Mouse (Mus musculus) heart, embryonic 11.5 days (tissue): ENCODE results near the gene Ogn. TPM values are rescaled to one million over a fixed set of nuclear protein-coding genes. Genes with fewer than 3 reads are reported as not detected.

Experiments
- ATAC-seq: fragments of 200-750 bp; cut with Nextera tagmentation; replicated peaks from 2 replicates; pipeline ENCODE4 v1.8.0; 2017; ENCODE audit warnings: moderate library complexity; ENCODE audit not compliant: insufficient number of reproducible peaks, low FRiP score, low TSS enrichment
- H3K27ac ChIP-seq: fragments of 300-500 bp; sonication (generic); 2 replicates; pipeline ENCODE4 v1.5.1; 2014; ENCODE audit warnings: mild to moderate bottlenecking, low read depth, low read length
- H3K27me3 ChIP-seq: fragments of 300-500 bp; sonication (generic); 2 replicates; pipeline ENCODE4 v1.6.1; 2014; ENCODE audit warnings: mild to moderate bottlenecking, low read length, mixed read lengths; ENCODE audit not compliant: control insufficient read depth, insufficient read depth
- H3K36me3 ChIP-seq: fragments of 300-500 bp; sonication (generic); 2 replicates; pipeline ENCODE4 v1.6.1; 2014; ENCODE audit warnings: mild to moderate bottlenecking, low read length, moderate library complexity, mixed read lengths; ENCODE audit not compliant: control insufficient read depth, insufficient read depth
- H3K4me1 ChIP-seq: fragments of 300-500 bp; sonication (generic); 2 replicates; pipeline ENCODE4 v1.6.1; 2014; ENCODE audit warnings: low read length; ENCODE audit not compliant: control insufficient read depth, insufficient read depth
- H3K4me2 ChIP-seq: fragments of 300-500 bp; sonication (generic); 2 replicates; pipeline ENCODE4 v1.6.1; 2014; ENCODE audit warnings: mild to moderate bottlenecking, moderate library complexity
- H3K4me3 ChIP-seq: fragments of 300-500 bp; sonication (generic); 2 replicates; pipeline ENCODE4 v1.5.1; 2014; ENCODE audit warnings: low read depth, low read length
- H3K9ac ChIP-seq: fragments of 300-500 bp; sonication (generic); 2 replicates; pipeline ENCODE4 v1.6.1; 2014; ENCODE audit warnings: mild to moderate bottlenecking, low read depth, low read length, moderate library complexity
- H3K9me3 ChIP-seq: fragments of 300-500 bp; sonication (generic); replicated peaks from 2 replicates; pipeline ENCODE4 v1.6.1; 2016; ENCODE audit warnings: low read length; ENCODE audit not compliant: control insufficient read depth
- WGBS: fragments of 180-500 bp; shearing (Covaris S2); extraction: QIAGEN DNeasy Blood & Tissue Kit; methylation state at CpG from one replicate; pipeline ENCODE4 v1.1.7; 2014; ENCODE audit not compliant: insufficient replicate concordance; 5-methylcytosine and 5-hydroxymethylcytosine counted together
- polyA plus RNA-seq: library from polyadenylated mRNA; unstranded; fragments of >200 nt; fragmentation: Nextera tagmentation; extraction: Ambion mirVana; gene quantifications from 2 replicates; pipeline ENCODE4 v1.2.1, GENCODE M21; 2014

The Ogn gene
- 3.5 and 5.7 TPM in 2 replicates for polyA plus RNA-seq

DNA sequence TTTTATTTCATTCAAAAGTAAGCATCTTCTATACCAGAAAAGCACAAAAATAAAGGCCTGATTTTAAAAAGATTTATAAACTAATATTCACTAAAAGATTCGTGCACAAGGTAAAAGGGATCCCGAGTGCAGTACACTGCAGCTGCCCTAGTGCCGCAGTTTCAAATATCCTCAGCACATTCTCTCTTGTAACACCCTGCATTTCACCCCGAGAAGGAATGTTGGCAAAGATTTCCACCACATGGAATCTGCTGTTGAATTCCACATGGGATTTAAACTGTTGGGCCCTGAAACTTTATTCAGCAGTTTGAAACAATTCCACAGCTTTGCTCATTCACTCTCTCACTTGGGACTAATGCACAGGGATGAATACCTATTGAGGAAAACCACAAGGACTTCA, at the start of gene Ogn:
Gene Ogn (plus strand): TSS at position 333 of the 400 bp plus-strand sequence.
- Histone ChIP-seq H3K4me2 (peak within 1 kb of the TSS; percentile 16; the same call in 1 of the 2 replicates), H3K36me3 (no peaks in the 10 kb centered on the region), H3K4me3 (no peak within 1 kb of the TSS), H3K4me1 (no peaks in the 10 kb centered on the region), H3K9me3 (no peaks in the 10 kb centered on the region), H3K27ac (no peak within 1 kb of the TSS), H3K9ac (no peak within 1 kb of the TSS), H3K27me3 (no peaks in the 10 kb centered on the region)
- ATAC-seq: no peak
- WGBS: 68% methylated on average over 4 of the region's 4 CpGs

DNA sequence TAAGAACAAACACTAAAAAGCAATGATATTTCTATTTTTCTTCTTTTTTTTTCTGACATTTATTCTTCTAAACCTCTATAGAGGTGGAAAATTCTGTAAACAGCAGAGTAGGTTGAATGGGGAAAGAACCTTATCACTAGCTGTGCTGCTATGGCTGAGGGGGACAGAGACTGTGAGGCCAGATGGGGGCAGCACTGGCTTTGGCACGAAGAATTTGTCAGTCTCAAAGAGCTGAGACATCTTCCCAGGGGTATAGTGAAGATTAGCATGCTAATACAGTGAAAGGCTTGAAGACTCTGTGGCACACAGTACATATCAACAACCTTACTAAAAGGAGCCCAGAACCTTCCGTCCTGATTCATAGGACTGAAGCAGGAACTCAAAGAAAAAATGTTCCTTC, 48.7 kb upstream of the Ogn start:
- ATAC-seq: no peak
- Histone ChIP-seq H3K36me3 (no peaks in the 10 kb centered on the region), H3K27me3 (no peaks in the 10 kb centered on the region), H3K4me3 (no peak overlapping the region), H3K9me3 (no peaks in the 10 kb centered on the region), H3K4me2 (no peak overlapping the region), H3K4me1 (no peaks in the 10 kb centered on the region), H3K27ac (no peak overlapping the region), H3K9ac (no peak overlapping the region)
- WGBS: 32% methylated on average over 2 of the region's 2 CpGs

DNA sequence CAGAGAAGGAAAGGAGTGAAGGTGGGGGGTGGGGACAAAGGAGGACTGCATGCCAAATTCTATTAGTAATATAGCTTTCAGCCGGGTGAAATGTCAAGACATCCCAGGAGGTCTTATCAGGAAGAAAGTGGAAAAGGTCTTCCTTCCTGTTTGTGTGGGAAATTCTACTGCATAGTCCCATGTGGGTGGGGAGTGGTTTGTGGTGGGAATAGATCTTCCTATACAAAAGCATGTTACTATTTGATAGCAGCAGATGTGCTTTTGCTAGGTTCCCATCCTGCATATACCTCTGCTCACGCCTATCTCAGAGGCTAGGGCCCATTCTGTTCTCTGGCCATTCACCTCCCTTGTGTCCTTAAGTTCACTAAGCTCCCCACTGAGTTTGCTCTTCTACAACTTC, 47.0 kb upstream of the Ogn start:
- Histone ChIP-seq H3K27me3 (no peaks in the 10 kb centered on the region), H3K36me3 (no peaks in the 10 kb centered on the region), H3K4me3 (no peak overlapping the region), H3K9me3 (no peaks in the 10 kb centered on the region), H3K27ac (no peak overlapping the region), H3K9ac (no peak overlapping the region), H3K4me1 (no peaks in the 10 kb centered on the region), H3K4me2 (no peak overlapping the region)
- no peak for ATAC-seq
- WGBS: 42% methylated on average over 2 of the region's 2 CpGs

DNA sequence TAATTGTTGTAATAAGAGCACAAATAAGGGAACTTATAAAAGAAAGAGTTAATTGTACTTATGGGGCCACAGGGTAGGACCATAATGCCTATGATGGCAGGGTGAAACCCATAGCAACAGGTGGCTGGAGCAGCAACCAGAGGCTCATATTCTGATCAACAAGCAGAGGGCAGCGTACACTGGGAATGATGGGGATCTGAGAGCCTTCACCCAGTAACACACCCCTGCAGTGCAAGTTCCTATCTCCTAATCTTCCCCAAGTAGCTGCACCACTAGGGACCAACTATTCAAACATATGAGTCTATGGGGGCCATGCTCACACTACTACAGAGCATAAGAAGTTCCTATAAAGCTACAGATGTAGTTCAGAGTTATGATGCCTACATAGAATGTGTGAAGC, 43.5 kb upstream of the Ogn start:
- ATAC-seq: no peak
- H3K9me3 ChIP-seq: no peaks in the 10 kb centered on the region
- H3K36me3 ChIP-seq: no peaks in the 10 kb centered on the region
- WGBS: 89% methylated on average over 1 of the region's 1 CpGs
- H3K27ac ChIP-seq: no peak overlapping the region
- no peak overlapping the region for H3K4me2 ChIP-seq
- H3K9ac ChIP-seq: no peak overlapping the region
- H3K27me3 ChIP-seq: no peaks in the 10 kb centered on the region
- no peak overlapping the region for H3K4me3 ChIP-seq
- no peaks in the 10 kb centered on the region for H3K4me1 ChIP-seq

DNA sequence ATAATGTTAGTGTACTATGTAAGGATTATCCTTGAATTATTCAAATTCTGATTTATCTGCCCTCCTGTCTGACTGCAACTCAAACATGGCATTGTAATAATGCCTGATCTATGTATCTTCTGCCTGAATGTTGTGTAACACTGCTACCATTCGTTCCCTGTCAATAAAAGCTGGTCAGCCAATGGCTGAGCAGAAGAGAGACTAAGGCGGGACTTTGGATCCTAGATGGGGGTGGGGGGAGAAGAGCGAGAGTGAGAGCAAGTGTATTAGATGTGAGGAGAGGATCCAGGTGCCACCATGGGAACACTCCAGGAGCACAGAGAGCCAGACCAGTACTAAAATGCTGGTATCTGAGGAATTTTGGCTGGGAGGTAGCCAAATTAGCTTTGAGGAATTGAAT, 37.5 kb upstream of the Ogn start:
- Histone ChIP-seq H3K27ac (no peak overlapping the region), H3K4me1 (no peaks in the 10 kb centered on the region), H3K27me3 (no peaks in the 10 kb centered on the region), H3K9me3 (no peaks in the 10 kb centered on the region), H3K4me3 (no peak overlapping the region), H3K9ac (no peak overlapping the region), H3K36me3 (no peaks in the 10 kb centered on the region), H3K4me2 (no peak overlapping the region)
- ATAC-seq: no peak
- 56% methylated on average over 3 of the region's 3 CpGs for WGBS

DNA sequence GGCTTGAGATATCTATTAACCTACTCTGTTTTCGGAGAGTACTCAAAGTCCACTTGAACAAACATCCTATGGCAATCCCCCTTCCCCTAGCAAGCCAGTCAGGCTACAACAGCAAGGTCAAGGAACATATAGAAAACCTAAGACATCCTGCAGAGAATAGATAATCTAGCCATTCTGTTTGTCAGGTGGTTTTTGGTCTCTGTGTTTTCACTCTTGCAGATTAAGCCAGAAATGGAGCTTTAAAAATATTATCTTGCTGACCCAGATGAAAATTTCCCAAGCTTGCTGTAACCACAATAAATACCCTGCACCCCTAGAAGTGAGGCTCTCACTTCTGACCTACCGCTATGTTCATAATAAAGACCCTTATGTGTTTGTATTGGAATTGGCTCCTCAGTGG, 36.4 kb upstream of the Ogn start:
- H3K9me3 ChIP-seq: no peaks in the 10 kb centered on the region
- no peaks in the 10 kb centered on the region for H3K4me1 ChIP-seq
- H3K9ac ChIP-seq: no peak overlapping the region
- H3K4me3 ChIP-seq: no peak overlapping the region
- 70% methylated on average over 2 of the region's 2 CpGs for WGBS
- no peak for ATAC-seq
- H3K36me3 ChIP-seq: no peaks in the 10 kb centered on the region
- no peak overlapping the region for H3K4me2 ChIP-seq
- H3K27me3 ChIP-seq: no peaks in the 10 kb centered on the region
- no peak overlapping the region for H3K27ac ChIP-seq

DNA sequence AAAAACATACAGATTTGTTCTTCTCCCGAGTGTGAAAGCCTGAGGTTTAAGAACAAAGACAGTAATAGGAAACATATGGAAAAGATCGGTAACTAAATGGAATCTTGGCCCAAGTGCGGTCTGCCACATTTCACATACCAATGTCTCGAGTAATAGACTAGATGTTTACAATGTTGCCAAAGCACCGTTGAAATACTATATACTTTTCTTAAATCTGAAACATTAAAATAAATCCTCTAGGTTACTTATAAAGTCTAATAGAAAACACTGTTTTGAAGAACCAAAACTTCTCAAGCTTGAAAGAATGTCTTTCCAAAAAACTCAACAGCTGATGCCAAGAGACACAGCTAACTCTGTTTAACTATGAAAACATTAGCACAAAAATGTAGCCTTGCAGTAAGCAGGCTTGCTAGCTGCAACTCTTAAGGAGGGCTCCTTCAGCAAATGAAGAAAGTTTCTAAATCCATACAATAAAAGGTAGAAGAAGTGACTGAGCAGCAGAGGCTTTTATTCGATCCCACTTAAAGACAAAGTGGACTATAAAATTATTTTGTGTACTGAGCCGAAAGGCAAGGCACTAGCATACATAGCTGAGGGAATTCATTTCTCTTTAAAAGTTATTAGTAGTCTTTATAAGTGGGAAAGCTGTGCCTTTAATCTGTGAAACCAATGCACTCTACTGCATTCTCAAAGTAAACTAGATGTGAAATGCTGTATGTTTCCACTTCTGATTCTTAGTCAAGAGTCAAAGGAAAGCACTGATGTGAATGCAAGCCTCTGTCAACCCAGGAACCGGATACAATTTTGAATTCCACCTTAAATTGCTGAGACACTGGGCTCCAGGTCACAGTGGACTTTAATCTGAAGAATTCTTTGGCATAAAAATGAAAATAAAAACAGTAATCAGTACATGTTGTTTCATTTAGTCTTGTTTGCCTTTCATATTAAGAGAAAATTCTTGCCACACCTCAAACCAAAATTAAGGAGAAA, 26.0 kb upstream of the Ogn start, which contains the start of gene Omd:
Gene Omd (plus strand): TSS at position 922 of the 990 bp plus-strand sequence.
- no peaks in the 10 kb centered on the region for H3K36me3 ChIP-seq
- 64% methylated on average over 8 of the region's 8 CpGs for WGBS
- H3K9me3 ChIP-seq: no peaks in the 10 kb centered on the region
- no peak within 1 kb of the TSS for H3K4me3 ChIP-seq
- no peak within 1 kb of the TSS for H3K9ac ChIP-seq
- ATAC-seq: no peak
- H3K27ac ChIP-seq: 0 out of 2 replicates have a peak within 1 kb of the TSS, but pooled peaks have one; percentile 25
- H3K27me3 ChIP-seq: no peaks in the 10 kb centered on the region
- H3K4me1 ChIP-seq: no peaks in the 10 kb centered on the region
- no peak within 1 kb of the TSS for H3K4me2 ChIP-seq

DNA sequence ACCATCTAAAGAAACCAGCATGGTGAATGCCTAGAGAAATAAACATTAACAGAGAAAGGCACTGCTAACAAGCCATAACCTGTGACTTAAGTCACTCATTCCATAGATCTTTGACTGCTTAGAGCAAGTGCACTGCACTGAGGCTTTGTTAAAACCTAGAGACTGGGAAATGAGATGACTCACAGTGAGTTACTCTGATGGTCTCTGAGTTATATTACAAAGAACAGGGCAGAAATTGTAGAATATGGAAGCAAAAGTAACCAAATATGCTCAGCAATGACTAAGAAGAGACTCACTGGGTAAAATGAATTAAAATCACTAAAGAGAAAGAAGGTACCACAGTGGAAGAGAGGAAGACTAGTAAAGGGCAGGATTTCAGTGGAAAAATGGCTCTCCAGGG, 24.0 kb upstream of the Ogn start:
- Histone ChIP-seq H3K9ac (no peak overlapping the region), H3K27me3 (no peaks in the 10 kb centered on the region), H3K27ac (no peak overlapping the region), H3K4me2 (no peak overlapping the region), H3K36me3 (no peaks in the 10 kb centered on the region), H3K9me3 (no peaks in the 10 kb centered on the region), H3K4me1 (no peaks in the 10 kb centered on the region), H3K4me3 (no peak overlapping the region)
- no peak for ATAC-seq
